Mouse (Mus musculus) stomach, embryonic 15.5 days (tissue): ENCODE results near the gene Asb6. TPM values are rescaled to one million over a fixed set of nuclear protein-coding genes. Genes with fewer than 3 reads are reported as not detected.

Experiments
- ATAC-seq: fragments of 200-750 bp; cut with Nextera tagmentation; 2 replicates; pipeline ENCODE4 v1.8.0; 2017; ENCODE audit warnings: low read depth, moderate number of reproducible peaks, moderate TSS enrichment; ENCODE audit not compliant: insufficient read depth, low FRiP score
- H3K27ac ChIP-seq: fragments of 300-500 bp; sonication (generic); 2 replicates; pipeline ENCODE4 v1.5.1; 2015; ENCODE audit warnings: mild to moderate bottlenecking, inconsistent platforms
- H3K27me3 ChIP-seq: fragments of 300-500 bp; sonication (generic); replicated peaks from 2 replicates; pipeline ENCODE4 v1.6.1; 2015; ENCODE audit warnings: inconsistent platforms
- H3K36me3 ChIP-seq: fragments of 300-500 bp; sonication (generic); 2 replicates; pipeline ENCODE4 v1.6.1; 2015; ENCODE audit warnings: inconsistent platforms
- H3K4me1 ChIP-seq: fragments of 300-500 bp; sonication (generic); 2 replicates; pipeline ENCODE4 v1.6.1; 2015; ENCODE audit warnings: inconsistent platforms
- H3K4me2 ChIP-seq: fragments of 300-500 bp; sonication (generic); 2 replicates; pipeline ENCODE4 v1.6.1; 2015; ENCODE audit warnings: mild to moderate bottlenecking, inconsistent platforms
- H3K4me3 ChIP-seq: fragments of 300-500 bp; sonication (generic); replicated peaks from 2 replicates; pipeline ENCODE4 v1.5.1; 2015; ENCODE audit warnings: inconsistent platforms
- H3K9ac ChIP-seq: fragments of 300-500 bp; sonication (generic); 2 replicates; pipeline ENCODE4 v1.6.1; 2015; ENCODE audit warnings: inconsistent platforms
- H3K9me3 ChIP-seq: fragments of 300-500 bp; sonication (generic); 2 replicates; pipeline ENCODE4 v1.6.1; 2016; ENCODE audit warnings: inconsistent platforms
- whole genome bisulfite sequencing: fragments of 180-500 bp; shearing (Covaris S2); methylation state at CpG from one replicate; pipeline ENCODE4 v1.1.7; 2015; 5-methylcytosine and 5-hydroxymethylcytosine counted together
- polyA plus RNA-seq: library from polyadenylated mRNA; unstranded; fragments of >200 nt; fragmentation: Nextera tagmentation; extraction: Ambion mirVana; gene quantifications from 2 replicates; pipeline ENCODE4 v1.2.1, GENCODE M21; 2015

Asb6 gene
- polyA plus RNA-seq, 1 experiment from 2014 or later: 30.1 TPM

DNA sequence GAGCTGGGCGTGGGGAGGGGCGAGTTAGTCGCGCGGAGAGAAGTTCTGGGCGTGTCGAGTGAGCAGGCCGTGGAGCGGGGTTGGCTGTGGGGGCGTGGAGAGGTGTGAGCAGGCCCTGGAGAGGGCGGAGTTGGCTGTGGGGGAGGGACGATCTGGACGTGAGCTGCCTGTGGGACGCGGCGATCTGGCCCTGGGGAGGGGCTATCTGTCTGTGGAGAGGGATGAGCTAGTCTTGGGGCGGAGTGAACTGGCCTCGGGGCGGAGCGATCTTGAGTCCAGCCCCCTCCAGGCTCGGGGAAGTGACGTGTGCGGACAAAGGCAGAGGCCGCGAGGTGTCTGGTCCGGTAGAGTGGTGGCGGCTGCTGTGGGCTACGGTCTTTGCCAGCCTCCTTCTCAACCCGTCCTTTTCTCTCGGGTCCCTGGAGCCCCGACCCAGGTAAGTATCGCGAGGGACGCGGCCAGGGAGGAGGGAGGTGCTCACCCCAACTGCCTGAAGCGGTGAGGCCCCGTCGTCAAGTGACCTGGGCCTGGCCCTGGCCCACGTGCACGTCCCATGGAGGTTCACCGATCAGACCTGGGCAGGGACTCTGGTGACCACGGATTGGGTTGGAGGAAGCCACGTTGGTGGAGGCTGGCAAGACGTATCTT lies 22.4 kb downstream of the Asb6 start, which contains the start of gene Ntmt1:
TSS of gene Ntmt1 (plus strand) at position 179 of the 648 bp plus-strand sequence.
- peak within 1 kb of the TSS; percentile 87 for H3K4me3 ChIP-seq
- peak; percentile 99 for ATAC-seq
- H3K9ac ChIP-seq: peak within 1 kb of the TSS; percentile 83
- peak within 1 kb of the TSS; percentile 86 for H3K4me2 ChIP-seq
- H3K27ac ChIP-seq: peak within 1 kb of the TSS; percentile 77
- no peaks in the 10 kb centered on the region for H3K27me3 ChIP-seq
- H3K36me3 ChIP-seq: no peaks in the 10 kb centered on the region
- WGBS: under 1% methylated on average over 39 of the region's 44 CpGs
- H3K4me1 ChIP-seq: peaks cover 11% of the 10 kb centered on the region
- H3K9me3 ChIP-seq: no peaks in the 10 kb centered on the region

DNA sequence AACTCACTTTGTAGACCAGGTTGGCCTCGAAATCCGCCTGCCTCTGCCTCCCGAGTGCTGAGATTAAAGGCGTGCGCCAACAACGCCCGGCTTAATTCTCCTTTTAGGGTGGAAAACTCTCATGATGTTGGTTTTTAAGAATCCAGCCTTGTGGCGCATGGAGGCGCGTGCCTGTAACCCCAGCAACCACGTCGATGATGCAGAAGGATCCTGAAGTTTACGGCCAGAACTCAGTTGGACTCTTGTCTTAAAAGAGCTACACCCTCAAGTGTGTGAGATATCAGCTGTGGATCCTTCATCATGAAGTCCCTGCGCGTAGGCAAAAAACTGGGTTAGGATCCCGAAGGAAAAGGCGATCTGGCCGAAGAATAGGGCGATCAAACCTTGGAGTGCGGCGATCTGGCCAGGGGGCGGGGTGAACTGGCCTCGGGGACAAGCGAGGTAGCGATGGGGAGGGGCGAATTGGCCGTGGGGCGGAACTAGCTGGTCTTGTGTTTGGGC lies 22.9 kb downstream of the Asb6 start:
- Histone ChIP-seq H3K4me2 (peak overlapping the region; percentile 86), H3K27me3 (no peaks in the 10 kb centered on the region), H3K4me3 (peak overlapping the region; percentile 87), H3K27ac (peak overlapping the region; percentile 72), H3K36me3 (no peaks in the 10 kb centered on the region), H3K9ac (peak overlapping the region; percentile 42; the same call in 1 of the 2 replicates), H3K9me3 (no peaks in the 10 kb centered on the region), H3K4me1 (peaks cover 11% of the 10 kb centered on the region)
- ATAC-seq: no peak
- 7% methylated on average over 28 of the region's 28 CpGs for WGBS

DNA sequence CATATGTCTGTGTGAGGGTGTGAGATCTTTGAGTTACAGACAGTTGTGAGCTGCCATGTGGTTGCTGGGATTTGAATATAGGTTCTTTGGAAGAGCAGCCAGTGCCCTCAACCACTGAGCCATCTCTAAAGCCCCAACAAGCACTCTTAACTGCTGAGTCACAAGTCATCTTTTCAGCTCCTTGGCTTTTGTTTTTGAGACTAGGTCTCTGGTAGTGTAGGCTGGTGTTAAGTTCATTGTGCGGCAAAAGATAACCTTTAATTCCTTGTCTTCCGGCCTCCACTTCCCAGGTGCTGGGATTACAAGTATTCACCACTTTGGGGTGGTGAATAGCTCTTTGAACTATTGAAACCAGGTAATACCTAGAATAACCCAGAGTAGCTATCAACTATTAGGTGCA lies 24.1 kb downstream of the Asb6 start:
- Histone ChIP-seq H3K27ac (no peak overlapping the region), H3K4me3 (no peak overlapping the region), H3K9me3 (no peaks in the 10 kb centered on the region), H3K4me1 (peaks cover 23% of the 10 kb centered on the region), H3K4me2 (no peak overlapping the region), H3K27me3 (no peaks in the 10 kb centered on the region), H3K36me3 (no peaks in the 10 kb centered on the region), H3K9ac (no peak overlapping the region)
- ATAC-seq: no peak
- WGBS: 89% methylated on average over 2 of the region's 2 CpGs

DNA sequence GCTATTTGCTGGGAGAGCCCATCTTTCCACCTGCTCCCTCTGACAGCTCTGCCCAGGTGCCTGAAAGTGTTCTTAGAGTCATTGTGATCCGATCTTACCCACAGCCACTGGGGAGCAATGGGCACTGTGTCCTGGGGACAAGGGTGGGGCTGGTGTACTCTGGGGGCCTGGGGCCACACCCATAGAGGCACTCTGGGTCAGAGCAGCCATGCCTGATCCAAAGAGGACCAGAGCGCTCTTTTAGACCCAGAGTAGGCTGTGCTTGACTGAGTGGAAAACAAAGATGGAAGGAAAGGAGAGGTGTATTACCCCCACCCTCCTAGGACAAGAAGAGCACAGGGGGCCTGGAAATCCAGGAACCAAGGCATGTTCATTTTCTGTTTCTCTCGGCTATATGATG lies 26.5 kb downstream of the Asb6 start, which contains the start of gene 1700001O22Rik:
TSS of gene 1700001O22Rik (minus strand) at position 58 of the 400 bp plus-strand sequence.
- Histone ChIP-seq H3K36me3 (no peaks in the 10 kb centered on the region), H3K4me3 (no peak within 1 kb of the TSS), H3K4me1 (peaks cover 15% of the 10 kb centered on the region), H3K27ac (no peak within 1 kb of the TSS), H3K9ac (no peak within 1 kb of the TSS), H3K9me3 (no peaks in the 10 kb centered on the region), H3K4me2 (no peak within 1 kb of the TSS), H3K27me3 (no peaks in the 10 kb centered on the region)
- ATAC-seq: no peak
- 87% methylated on average over 3 of the region's 3 CpGs for WGBS

DNA sequence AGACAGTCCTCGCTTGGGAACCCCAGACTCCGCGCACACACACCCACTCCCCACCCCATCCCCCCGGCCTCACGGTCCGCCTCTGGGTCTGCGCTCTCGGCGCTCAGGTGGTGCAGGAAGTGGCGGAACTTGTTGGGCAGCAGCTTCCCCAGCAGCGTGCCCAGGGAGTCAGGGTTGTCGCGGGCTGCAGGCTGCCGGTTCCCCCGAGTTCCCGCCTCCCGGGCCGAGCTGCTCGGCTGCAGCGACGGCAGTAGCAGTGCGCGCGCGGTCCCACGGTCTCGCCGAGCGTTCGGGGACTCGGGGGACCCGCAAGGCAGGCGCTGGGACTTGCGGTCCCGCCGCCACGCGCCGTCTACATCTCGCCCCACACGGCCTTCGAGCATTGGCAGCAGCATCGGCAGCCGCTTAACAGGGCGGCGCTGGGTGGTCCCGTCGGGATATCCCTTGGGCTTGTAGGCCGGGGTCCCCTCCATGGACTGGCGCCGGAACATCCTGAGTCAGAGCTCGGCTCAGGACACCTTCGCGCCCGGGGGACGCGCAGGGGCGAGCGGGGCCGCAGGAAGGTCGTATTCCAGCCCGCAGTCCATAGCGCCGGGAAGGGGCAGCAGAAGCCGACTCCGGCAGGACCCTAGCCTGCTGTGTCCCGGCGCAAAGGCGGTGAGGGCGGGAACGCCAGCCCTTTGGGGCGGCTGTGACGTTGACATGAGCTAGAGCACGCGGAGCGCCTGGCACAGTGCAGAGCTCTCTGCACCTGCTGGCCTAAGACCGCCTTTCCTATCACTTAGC lies 28.9 kb downstream of the Asb6 start:
- ATAC-seq: peak; percentile 45; the same call in 1 of the 2 replicates
- peak overlapping the region; percentile 94 for H3K4me2 ChIP-seq
- H3K4me3 ChIP-seq: peak overlapping the region; percentile 44
- H3K27me3 ChIP-seq: no peaks in the 10 kb centered on the region
- H3K9ac ChIP-seq: peak overlapping the region; percentile 34
- H3K4me1 ChIP-seq: peaks cover 22% of the 10 kb centered on the region
- WGBS: 1% methylated on average over 77 of the region's 77 CpGs
- H3K36me3 ChIP-seq: no peaks in the 10 kb centered on the region
- H3K27ac ChIP-seq: no peak overlapping the region
- no peaks in the 10 kb centered on the region for H3K9me3 ChIP-seq

DNA sequence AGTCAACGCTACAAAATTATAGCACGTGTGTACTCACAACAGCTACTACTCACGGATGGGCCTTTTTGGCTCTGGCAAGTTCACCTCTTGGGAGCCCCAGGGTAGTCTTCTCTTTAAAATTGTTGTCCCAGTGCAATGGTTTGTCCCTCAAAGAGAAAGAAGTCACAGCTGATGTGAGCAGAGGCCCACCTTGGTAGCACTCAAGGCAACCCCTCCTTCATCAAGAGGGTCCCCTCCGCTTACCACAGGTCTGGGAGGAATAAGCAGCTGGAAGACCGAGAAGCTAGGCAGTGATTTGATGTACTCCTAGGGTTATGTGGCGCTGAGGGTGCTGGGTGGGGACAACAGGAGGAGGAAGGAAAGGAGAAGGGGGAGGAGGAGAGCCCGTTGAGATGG lies 29.5 kb downstream of the Asb6 start:
- peak overlapping the region; percentile 44 for H3K4me3 ChIP-seq

DNA sequence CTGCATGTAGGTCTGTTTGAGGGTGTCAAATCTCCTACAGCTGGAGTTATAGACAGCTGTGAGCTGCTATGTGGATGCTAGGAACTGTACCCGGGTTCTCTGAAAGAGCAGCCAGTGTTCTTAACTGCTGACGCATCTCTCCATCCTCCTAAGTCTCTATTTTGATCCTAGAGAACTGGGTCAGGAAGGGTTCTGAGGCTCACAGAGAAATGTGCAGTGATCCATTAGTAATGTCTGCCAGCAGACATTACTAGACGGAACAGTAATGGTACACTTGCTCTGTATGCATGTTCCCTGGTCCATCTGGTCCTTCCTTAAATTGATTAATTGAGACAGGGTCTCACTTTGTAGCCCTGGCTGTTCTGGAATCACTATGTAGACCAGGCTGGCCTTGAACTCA lies 30.7 kb downstream of the Asb6 start:
- H3K27me3 ChIP-seq: no peaks in the 10 kb centered on the region
- H3K4me3 ChIP-seq: no peak overlapping the region
- 64% methylated on average over 3 of the region's 3 CpGs for WGBS
- no peaks in the 10 kb centered on the region for H3K36me3 ChIP-seq
- no peak overlapping the region for H3K27ac ChIP-seq
- H3K9ac ChIP-seq: no peak overlapping the region
- no peak for ATAC-seq
- H3K9me3 ChIP-seq: no peaks in the 10 kb centered on the region
- no peak overlapping the region for H3K4me2 ChIP-seq
- H3K4me1 ChIP-seq: peaks cover 33% of the 10 kb centered on the region

More for the DNA sequence above, 29.5 kb downstream of the Asb6 start:
- no peak overlapping the region for H3K9ac ChIP-seq
- H3K4me1 ChIP-seq: peaks cover 28% of the 10 kb centered on the region
- no peaks in the 10 kb centered on the region for H3K9me3 ChIP-seq
- WGBS: 38% methylated on average over 7 of the region's 7 CpGs
- no peaks in the 10 kb centered on the region for H3K36me3 ChIP-seq
- no peaks in the 10 kb centered on the region for H3K27me3 ChIP-seq
- no peak overlapping the region for H3K27ac ChIP-seq
- ATAC-seq: no peak
- peak overlapping the region; percentile 94 for H3K4me2 ChIP-seq

DNA sequence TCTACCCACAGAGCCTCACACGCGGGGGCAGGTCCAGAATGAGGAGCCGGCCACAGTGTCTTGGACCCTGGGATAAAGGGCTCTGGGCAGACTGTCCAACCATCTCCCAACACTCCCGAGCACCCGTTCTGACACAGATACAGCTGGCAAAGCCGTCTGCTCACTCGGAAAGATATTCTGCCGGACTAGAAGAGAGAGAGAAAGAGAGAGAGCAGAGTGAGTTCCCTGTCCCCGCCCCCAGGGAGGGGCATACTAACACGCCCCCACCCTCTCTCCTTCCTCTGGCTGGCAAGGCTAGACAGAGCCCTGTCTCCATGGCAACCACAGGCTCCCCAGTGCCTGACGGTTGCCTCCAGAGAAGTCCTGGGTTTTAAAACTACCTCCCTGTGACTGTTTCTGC lies 33.8 kb downstream of the Asb6 start:
- 6% methylated on average over 11 of the region's 11 CpGs for WGBS
- Histone ChIP-seq H3K4me3 (0 out of 2 replicates have a peak overlapping the region, but pooled peaks have one; percentile 6), H3K4me2 (peak overlapping the region; percentile 43), H3K9me3 (no peaks in the 10 kb centered on the region), H3K27me3 (no peaks in the 10 kb centered on the region), H3K9ac (0 out of 2 replicates have a peak overlapping the region, but pooled peaks have one; percentile 4), H3K4me1 (peaks cover 29% of the 10 kb centered on the region; the same call in 1 of the 2 replicates), H3K36me3 (no peaks in the 10 kb centered on the region), H3K27ac (no peak overlapping the region)
- ATAC-seq: peak; percentile 47; the same call in 1 of the 2 replicates

DNA sequence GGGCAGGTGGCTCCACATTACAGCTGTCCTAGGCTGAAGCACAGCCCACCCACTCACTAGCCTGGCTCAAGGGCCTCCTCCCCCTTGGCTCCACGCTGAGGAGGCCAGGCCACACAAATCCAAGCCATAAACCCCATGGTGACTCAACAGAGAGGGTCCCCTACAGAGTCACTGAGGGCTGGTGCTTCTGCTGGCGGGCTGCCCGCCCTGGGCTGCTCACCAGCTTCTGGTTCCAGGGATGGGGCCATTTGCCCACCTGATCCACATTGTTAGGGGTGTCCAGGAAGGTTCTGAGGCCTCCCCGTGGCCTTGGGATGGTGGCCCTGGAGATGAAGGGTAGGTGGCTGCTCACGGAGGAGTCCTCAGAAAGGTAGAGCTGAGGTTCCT lies 34.3 kb downstream of the Asb6 start:
- Histone ChIP-seq H3K27me3 (no peaks in the 10 kb centered on the region), H3K9ac (no peak overlapping the region), H3K4me2 (peak overlapping the region; percentile 43; the same call in 1 of the 2 replicates), H3K4me3 (no peak overlapping the region), H3K36me3 (no peaks in the 10 kb centered on the region), H3K9me3 (no peaks in the 10 kb centered on the region), H3K4me1 (peaks cover 24% of the 10 kb centered on the region; the same call in 1 of the 2 replicates), H3K27ac (no peak overlapping the region)
- ATAC-seq: no peak
- 61% methylated on average over 5 of the region's 5 CpGs for WGBS

DNA sequence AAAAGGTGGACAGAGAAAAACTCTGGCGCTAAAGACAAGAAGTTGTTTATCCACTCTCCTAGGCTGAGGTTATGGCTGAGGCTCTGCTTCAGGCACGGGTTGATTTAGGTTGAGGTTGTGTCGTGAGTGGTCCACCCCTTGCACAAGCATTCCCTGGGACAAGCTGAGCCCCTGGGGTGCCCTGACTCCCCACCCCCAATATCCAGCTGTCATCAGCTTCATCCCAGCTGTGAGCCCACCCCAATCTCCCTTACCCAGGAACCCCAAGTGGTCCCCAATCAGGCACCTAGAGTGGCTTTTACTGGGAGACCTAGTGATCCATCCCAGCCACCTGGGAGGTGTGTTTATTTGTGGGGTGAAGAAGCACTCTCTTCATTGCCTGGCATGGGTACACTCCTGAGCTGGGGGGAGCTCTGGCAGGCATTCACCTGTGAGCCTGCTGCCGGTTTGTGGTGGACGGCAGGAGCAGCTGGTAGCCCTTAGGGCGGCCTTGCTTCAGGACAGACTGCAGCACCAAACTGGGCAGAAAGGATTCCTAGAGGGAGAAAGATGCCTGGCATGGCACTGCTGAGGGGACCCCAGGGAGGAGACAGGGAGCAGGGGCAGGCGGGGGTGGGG lies 34.8 kb downstream of the Asb6 start:
- Histone ChIP-seq H3K4me2 (peak overlapping the region; percentile 74), H3K4me1 (peaks cover 24% of the 10 kb centered on the region; the same call in 1 of the 2 replicates), H3K9ac (no peak overlapping the region), H3K36me3 (no peaks in the 10 kb centered on the region), H3K4me3 (peak overlapping the region; percentile 44; the same call in 1 of the 2 replicates), H3K9me3 (no peaks in the 10 kb centered on the region), H3K27me3 (no peaks in the 10 kb centered on the region), H3K27ac (peak overlapping the region; percentile 8; the same call in 1 of the 2 replicates)
- WGBS: 75% methylated on average over 7 of the region's 7 CpGs
- no peak for ATAC-seq

DNA sequence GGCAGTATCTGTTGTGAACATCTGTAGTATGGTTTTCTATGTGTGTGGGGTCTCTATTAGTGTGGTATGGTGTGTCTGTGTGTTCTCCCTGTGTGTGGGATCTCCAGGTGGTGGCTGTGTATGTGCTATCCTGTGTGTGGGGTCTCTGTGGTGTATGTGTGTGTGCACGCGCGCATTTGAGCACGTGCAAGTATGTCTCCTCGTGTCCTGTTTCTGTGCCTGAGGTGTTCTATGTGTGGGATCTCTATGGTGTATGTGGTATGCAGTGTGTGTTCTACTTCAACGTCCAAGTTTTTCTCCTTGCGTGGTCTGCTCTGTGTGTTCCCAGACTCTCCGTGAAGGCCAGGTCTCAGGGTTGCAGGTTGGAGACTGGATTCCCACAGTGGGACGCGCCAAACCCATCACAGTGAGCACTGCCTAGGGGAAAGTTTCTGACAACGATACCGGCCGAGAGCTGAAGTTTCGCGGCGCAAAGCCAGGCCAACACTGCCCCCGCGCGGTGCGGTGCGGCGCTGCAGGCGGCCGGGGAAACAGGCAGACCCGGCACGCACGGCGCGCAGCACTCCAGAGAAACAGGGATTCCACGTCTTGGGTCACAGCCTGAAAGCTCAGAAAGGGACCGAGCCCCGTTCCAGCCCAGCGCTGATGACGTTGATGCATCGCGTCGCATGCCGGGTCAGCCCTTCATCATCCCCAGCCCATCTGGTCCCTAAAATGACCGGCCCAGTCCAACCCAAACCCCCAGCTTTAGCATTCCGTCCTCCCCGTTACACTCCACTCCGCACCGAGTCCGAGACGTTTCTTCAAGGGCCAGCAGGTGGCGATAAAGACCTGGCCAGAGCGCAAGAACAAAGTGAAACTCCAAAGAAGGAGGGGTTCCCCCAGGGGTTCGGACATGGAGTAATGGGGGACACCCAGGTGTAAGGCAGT lies 35.7 kb downstream of the Asb6 start:
- H3K4me3 ChIP-seq: peak overlapping the region; percentile 44
- H3K9ac ChIP-seq: no peak overlapping the region
- peak overlapping the region; percentile 78; the same call in 1 of the 2 replicates for H3K27ac ChIP-seq
- H3K9me3 ChIP-seq: no peaks in the 10 kb centered on the region
- peaks cover 24% of the 10 kb centered on the region; the same call in 1 of the 2 replicates for H3K4me1 ChIP-seq
- peak; percentile 71 for ATAC-seq
- H3K27me3 ChIP-seq: no peaks in the 10 kb centered on the region
- H3K4me2 ChIP-seq: peak overlapping the region; percentile 74
- 4% methylated on average over 48 of the region's 48 CpGs for WGBS
- no peaks in the 10 kb centered on the region for H3K36me3 ChIP-seq
